8 mouse cellular contexts compared by ENCODE assay signal in genomic region chr7:127512231-127513015, GRCm38 (mm10). TPM values are rescaled to one million over a fixed set of nuclear protein-coding genes. Genes with fewer than 3 reads are reported as not detected.
DNase-seq lines count a peak whose midpoint lies in the region; ATAC-seq and TF ChIP-seq lines count a peak whose summit lies in the region.

No protein-coding gene starts in this region.

- H3K4me2 ChIP-seq in hindbrain, postnatal 0 days (ENCODE audit: low read depth, low read length) = peak overlapping the region; percentile 57

- peaks cover 44% of the 10 kb centered on the region for H3K79me2 ChIP-seq in macrophage (ENCODE audit: inconsistent target)

- WGBS in hindbrain, postnatal 0 days = under 1% methylated on average over 59 of the region's 93 CpGs
- WGBS in macrophage (ENCODE audit: missing documents) = 3% methylated on average over 91 of the region's 93 CpGs

- no peak for TF ChIP-seq CTCF in gastrocnemius, adult 2 months (IDR thresholded peaks at IDR 0.05)
- no peak for TF ChIP-seq CTCF in hindbrain, postnatal 0 days (IDR thresholded peaks at IDR 0.05; ENCODE audit: low read depth)
- no peak for TF ChIP-seq CTCF in left cerebral cortex, adult 2 months (IDR thresholded peaks at IDR 0.05)

- DNase-seq in gastrocnemius, adult 2 months = peak; percentile 95
- DNase-seq in hindbrain, postnatal 0 days (ENCODE audit: low spot score) = peak; percentile 96
- peak; percentile 89 for DNase-seq in left cerebral cortex, adult 2 months (ENCODE audit: extremely low spot score in 1 of 2, low spot score in 2 of 2)
- peak; percentile 94 for DNase-seq in retina, postnatal 7 days (ENCODE audit: low read depth, low spot score)
- peak; percentile 83 to 87 for DNase-seq in urinary bladder, adult 18-20 months (ENCODE audit: low spot score in 2 of 2)

- H3K27me3 ChIP-seq in hindbrain, postnatal 0 days (ENCODE audit: insufficient read depth, low read length) = no peaks in the 10 kb centered on the region

- H3K9ac ChIP-seq in hindbrain, postnatal 0 days (replicated peaks; ENCODE audit: low read length) = peak overlapping the region; percentile 93

- no peaks in the 10 kb centered on the region for H3K9me3 ChIP-seq in hindbrain, postnatal 0 days (ENCODE audit: low read length)

- H3K36me3 ChIP-seq in hindbrain, postnatal 0 days (ENCODE audit: insufficient read depth, low read length) = peaks cover 15% of the 10 kb centered on the region; the same call in 1 of the 2 replicates
- H3K36me3 ChIP-seq in macrophage (ENCODE audit: inconsistent target) = peaks cover 15% of the 10 kb centered on the region; the same call in 1 of the 2 replicates

- 0 out of 2 replicates have a peak, but pooled peaks cover 6% of the 10 kb centered on the region for H3K4me1 ChIP-seq in hindbrain, postnatal 0 days (ENCODE audit: insufficient read depth, low read length)

- peak; percentile 56 for ATAC-seq in activated CD4-positive, CD25-positive, alpha-beta regulatory T cell, adult 4 months
- ATAC-seq in common myeloid progenitor, adult 5-6 weeks (replicated peaks; ENCODE audit: low read depth, poor library complexity, severe bottlenecking) = peak; percentile 66
- peak; percentile 90 for ATAC-seq in hindbrain, postnatal 0 days

- peak overlapping the region; percentile 99 for H3K4me3 ChIP-seq in gastrocnemius, adult 2 months
- peak overlapping the region; percentile 83 for H3K4me3 ChIP-seq in hindbrain, postnatal 0 days (ENCODE audit: low read length)
- H3K4me3 ChIP-seq in left cerebral cortex, adult 2 months = peak overlapping the region; percentile 79
- H3K4me3 ChIP-seq in macrophage (ENCODE audit: inconsistent target) = peak overlapping the region; percentile 38

- H3K27ac ChIP-seq in gastrocnemius, adult 2 months = peak overlapping the region; percentile 100
- peak overlapping the region; percentile 99 for H3K27ac ChIP-seq in hindbrain, postnatal 0 days
- peak overlapping the region; percentile 99 for H3K27ac ChIP-seq in left cerebral cortex, adult 2 months
- H3K27ac ChIP-seq in macrophage = peak overlapping the region; percentile 80

- intact Hi-C loops in gastrocnemius, adult 2 months (cut with DNase I) = loop anchor here (5.0 kb wide), 1 partner anchor 75 kb away; the partner anchor contains the start of genes Ccdc189 and Rnf40
- intact Hi-C loops in left cerebral cortex, adult 2 months (cut with DNase I) = loop anchor here (1.0 to 5.0 kb wide), 3 partner anchors 41 to 235 kb away; partner anchors contain the start of genes Ccdc189 and Rnf40

RNA-seq across cellular contexts. Expression of gene Srcap, which starts 0.6 kb away (rescaled TPM):
- polyA plus RNA-seq in activated CD4-positive, CD25-positive, alpha-beta regulatory T cell, adult 4 months (2017; shearing (Covaris generic)) = 10 to 100 TPM in 1 of 2 experiments, 1 to 10 TPM in 1; 8.1 to 10.9 TPM
- 33.8 and 62.1 TPM in 2 replicates for total RNA-seq in common myeloid progenitor, adult 5-6 weeks (2017)
- total RNA-seq in gastrocnemius, adult 2 months (2021) = 10 to 100 TPM; 47.5 to 50.4 TPM
- total RNA-seq in hindbrain, postnatal 0 days (2014; rRNA removed) = 49.0 and 174 TPM in 2 replicates
- polyA plus RNA-seq in hindbrain, postnatal 0 days (2015; fragmentation: Nextera tagmentation; extraction: Ambion mirVana) = 29.4 and 29.7 TPM in 2 replicates
- total RNA-seq in left cerebral cortex, adult 2 months (2021) = 100 to 1,000 TPM; 122 to 126 TPM
- 100 to 1,000 TPM; 208 to 357 (median 289) TPM for total RNA-seq in macrophage (2018; cell fraction: chromatin; rRNA removed)
- total RNA-seq in macrophage (2018; cell fraction: cytosol; rRNA removed) = 10 to 100 TPM; 27.7 to 59.0 (median 39.6) TPM
- total RNA-seq in macrophage (2018; cell fraction: nucleus; rRNA removed) = 100 to 1,000 TPM; 112 to 214 (median 157) TPM
- polyA plus RNA-seq in macrophage (2018) = 14.3 to 15.8 TPM (median 15.4 TPM) in 3 replicates

RNA-seq across cellular contexts. Expression of gene Gm42715, which starts 7.0 kb away (rescaled TPM):
- 10 to 100 TPM; 19.2 to 20.0 TPM for polyA plus RNA-seq in activated CD4-positive, CD25-positive, alpha-beta regulatory T cell, adult 4 months (2017; shearing (Covaris generic))
- 11.2 and 11.9 TPM in 2 replicates for total RNA-seq in common myeloid progenitor, adult 5-6 weeks (2017)
- 1 to 10 TPM; 5.3 to 5.5 TPM for total RNA-seq in gastrocnemius, adult 2 months (2021)
- 18.9 and 27.6 TPM in 2 replicates for total RNA-seq in hindbrain, postnatal 0 days (2014; rRNA removed)
- polyA plus RNA-seq in hindbrain, postnatal 0 days (2015; fragmentation: Nextera tagmentation; extraction: Ambion mirVana) = 11.1 and 11.2 TPM in 2 replicates
- total RNA-seq in left cerebral cortex, adult 2 months (2021) = 10 to 100 TPM; 12.6 TPM
- total RNA-seq in macrophage (2018; cell fraction: chromatin; rRNA removed) = 100 to 1,000 TPM in 2 of 26 experiments, 10 to 100 TPM in 24; 46.2 to 102 (median 81.0) TPM
- 10 to 100 TPM; 17.0 to 32.6 (median 21.8) TPM for total RNA-seq in macrophage (2018; cell fraction: cytosol; rRNA removed)
- 100 to 1,000 TPM in 1 of 26 experiments, 10 to 100 TPM in 25; 27.1 to 105 (median 69.9) TPM for total RNA-seq in macrophage (2018; cell fraction: nucleus; rRNA removed)
- polyA plus RNA-seq in macrophage (2018) = 13.1 to 13.5 TPM (median 13.2 TPM) in 3 replicates

RNA-seq across cellular contexts. Expression of gene Fbrs, which starts 33.4 kb away (rescaled TPM):
- polyA plus RNA-seq in activated CD4-positive, CD25-positive, alpha-beta regulatory T cell, adult 4 months (2017; shearing (Covaris generic)) = 10 to 100 TPM; 17.9 to 25.0 TPM
- total RNA-seq in common myeloid progenitor, adult 5-6 weeks (2017) = 15.1 and 30.3 TPM in 2 replicates
- total RNA-seq in gastrocnemius, adult 2 months (2021) = 10 to 100 TPM; 24.1 to 24.7 TPM
- total RNA-seq in hindbrain, postnatal 0 days (2014; rRNA removed) = 36.6 and 40.7 TPM in 2 replicates
- polyA plus RNA-seq in hindbrain, postnatal 0 days (2015; fragmentation: Nextera tagmentation; extraction: Ambion mirVana) = 10.4 and 12.1 TPM in 2 replicates
- 10 to 100 TPM; 62.3 to 63.9 TPM for total RNA-seq in left cerebral cortex, adult 2 months (2021)
- total RNA-seq in macrophage (2018; cell fraction: chromatin; rRNA removed) = 100 to 1,000 TPM; 231 to 699 (median 415) TPM
- 100 to 1,000 TPM; 139 to 247 (median 166) TPM for total RNA-seq in macrophage (2018; cell fraction: cytosol; rRNA removed)
- 100 to 1,000 TPM; 216 to 619 (median 409) TPM for total RNA-seq in macrophage (2018; cell fraction: nucleus; rRNA removed)
- polyA plus RNA-seq in macrophage (2018) = 47.3 to 163 TPM (median 92.9 TPM) in 3 replicates

RNA-seq across cellular contexts. Expression of gene Tmem265, which starts 48.8 kb away (rescaled TPM):
- polyA plus RNA-seq in activated CD4-positive, CD25-positive, alpha-beta regulatory T cell, adult 4 months (2017; shearing (Covaris generic)) = 10 to 100 TPM; 52.4 to 58.5 TPM
- 2.8 and 5.9 TPM in 2 replicates for total RNA-seq in common myeloid progenitor, adult 5-6 weeks (2017)
- total RNA-seq in gastrocnemius, adult 2 months (2021) = not detected
- 5.7 and 20.5 TPM in 2 replicates for total RNA-seq in hindbrain, postnatal 0 days (2014; rRNA removed)
- polyA plus RNA-seq in hindbrain, postnatal 0 days (2015; fragmentation: Nextera tagmentation; extraction: Ambion mirVana) = 7.1 and 9.2 TPM in 2 replicates
- total RNA-seq in left cerebral cortex, adult 2 months (2021) = 1 to 10 TPM in 1 of 2 experiments, under 1 TPM in 1; 0.50 to 1.0 TPM
- total RNA-seq in macrophage (2018; cell fraction: chromatin; rRNA removed) = 1 to 10 TPM in 1 of 26 experiments, not detected in 25; 2.8 TPM
- not detected for total RNA-seq in macrophage (2018; cell fraction: cytosol; rRNA removed)
- total RNA-seq in macrophage (2018; cell fraction: nucleus; rRNA removed) = not detected
- polyA plus RNA-seq in macrophage (2018) = not detected in 3 replicates

RNA-seq across cellular contexts. Expression of gene Prr14, which starts 53.0 kb away (rescaled TPM):
- 100 to 1,000 TPM; 137 to 165 TPM for polyA plus RNA-seq in activated CD4-positive, CD25-positive, alpha-beta regulatory T cell, adult 4 months (2017; shearing (Covaris generic))
- 19.0 and 33.8 TPM in 2 replicates for total RNA-seq in common myeloid progenitor, adult 5-6 weeks (2017)
- 10 to 100 TPM; 19.3 to 20.9 TPM for total RNA-seq in gastrocnemius, adult 2 months (2021)
- 57.2 and 58.5 TPM in 2 replicates for total RNA-seq in hindbrain, postnatal 0 days (2014; rRNA removed)
- polyA plus RNA-seq in hindbrain, postnatal 0 days (2015; fragmentation: Nextera tagmentation; extraction: Ambion mirVana) = 27.0 and 31.4 TPM in 2 replicates
- total RNA-seq in left cerebral cortex, adult 2 months (2021) = 10 to 100 TPM; 28.4 to 33.4 TPM
- total RNA-seq in macrophage (2018; cell fraction: chromatin; rRNA removed) = 100 to 1,000 TPM; 101 to 468 (median 170) TPM
- total RNA-seq in macrophage (2018; cell fraction: cytosol; rRNA removed) = 10 to 100 TPM; 40.3 to 81.1 (median 50.0) TPM
- 100 to 1,000 TPM in 22 of 26 experiments, 10 to 100 TPM in 4; 78.6 to 416 (median 129) TPM for total RNA-seq in macrophage (2018; cell fraction: nucleus; rRNA removed)
- polyA plus RNA-seq in macrophage (2018) = 31.6 to 54.9 TPM (median 50.8 TPM) in 3 replicates

Comparison
In these comparisons a context has a peak if more than half of its experiments do, and no peak if none do; other contexts are left out.
1. Peak in every context shown above with its lines: DNase-seq, ATAC-seq, H3K4me3 ChIP-seq and H3K27ac ChIP-seq.
2. H3K4me3 ChIP-seq: peak in every context shown above with its lines; median percentile 99 in gastrocnemius, adult 2 months; 83 in hindbrain, postnatal 0 days; 79 in left cerebral cortex, adult 2 months; 38 in macrophage.